Mouse (Mus musculus) layer of hippocampus, adult 11-12 months (tissue): ENCODE data around the gene Plk5.

Source experiments
- DNase-seq: peaks from one replicate; pipeline ENCODE4 v3.0.0; 2022; ENCODE audit warnings: low spot score

Plk5 gene

DNA sequence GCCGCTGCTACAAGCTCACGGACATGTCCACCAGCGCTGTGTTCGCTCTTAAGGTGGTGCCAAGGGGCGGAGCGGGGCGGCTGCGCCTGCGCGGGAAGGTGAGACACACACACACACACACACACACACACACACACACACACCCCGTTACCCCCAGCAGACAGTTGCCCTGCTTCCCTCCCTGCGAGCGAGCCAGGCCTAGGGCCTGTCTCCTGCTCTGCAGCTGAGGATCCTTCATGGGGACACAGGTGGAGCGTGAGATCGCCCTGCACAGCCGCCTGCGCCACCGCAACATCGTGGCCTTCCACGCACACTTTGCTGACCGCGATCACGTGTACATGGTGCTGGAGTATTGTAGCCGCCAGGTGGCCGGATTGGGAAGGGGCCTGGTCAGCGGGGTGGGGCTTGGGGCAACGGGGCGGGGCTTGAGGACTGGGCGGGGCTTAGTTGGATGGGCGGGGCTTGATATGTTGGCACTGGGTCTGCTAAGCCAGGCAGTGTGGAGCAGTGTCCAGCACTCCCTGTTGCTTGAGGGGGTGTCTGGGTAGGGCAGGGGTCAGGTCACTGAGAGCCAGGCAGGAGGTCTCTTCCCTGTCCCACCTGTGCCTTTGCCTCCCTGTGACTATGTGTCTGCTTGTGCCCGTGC is 1.9 kb downstream of the Plk5 start:
- no peak for DNase-seq

DNA sequence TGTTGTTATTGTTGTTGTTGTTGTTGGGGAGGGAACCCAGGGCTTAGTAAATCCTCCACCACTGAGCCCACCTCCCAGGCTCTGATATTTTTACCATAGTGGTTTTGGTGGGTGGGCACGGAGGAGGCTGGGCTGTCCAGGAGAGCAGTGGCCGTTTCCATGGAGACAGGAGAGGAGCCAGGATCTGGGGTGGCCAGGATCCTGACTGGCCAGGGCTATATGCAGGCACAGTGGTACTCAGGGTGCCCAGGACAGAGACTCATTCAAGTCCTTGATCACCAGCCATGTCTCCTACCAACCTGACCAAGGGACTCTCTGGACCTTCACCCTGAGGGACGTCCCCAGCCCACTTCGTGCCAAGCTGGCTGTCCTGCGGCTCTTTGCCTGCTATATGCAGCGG is 7.5 kb downstream of the Plk5 start:
- no peak for DNase-seq

DNA sequence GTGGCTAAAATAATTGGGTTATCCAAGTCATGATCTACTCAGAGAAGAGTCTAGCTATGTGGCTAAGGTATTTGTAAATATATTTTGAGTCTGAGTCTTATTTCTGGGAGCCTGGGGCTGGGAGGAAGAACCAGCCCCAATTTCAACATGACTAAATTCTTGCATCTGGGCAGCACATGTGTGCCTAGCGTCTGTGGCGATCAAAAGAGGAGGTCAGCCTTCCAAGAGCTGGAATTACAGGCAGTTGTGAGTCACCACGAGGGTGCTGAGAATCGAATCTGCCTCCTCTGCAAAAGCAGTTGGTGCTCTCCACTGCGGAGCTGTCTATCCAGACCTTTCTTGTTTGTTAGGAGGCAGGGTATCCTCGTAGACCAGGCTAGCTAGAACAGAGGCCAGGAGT is 9.5 kb downstream of the Plk5 start:
- no peak for DNase-seq

DNA sequence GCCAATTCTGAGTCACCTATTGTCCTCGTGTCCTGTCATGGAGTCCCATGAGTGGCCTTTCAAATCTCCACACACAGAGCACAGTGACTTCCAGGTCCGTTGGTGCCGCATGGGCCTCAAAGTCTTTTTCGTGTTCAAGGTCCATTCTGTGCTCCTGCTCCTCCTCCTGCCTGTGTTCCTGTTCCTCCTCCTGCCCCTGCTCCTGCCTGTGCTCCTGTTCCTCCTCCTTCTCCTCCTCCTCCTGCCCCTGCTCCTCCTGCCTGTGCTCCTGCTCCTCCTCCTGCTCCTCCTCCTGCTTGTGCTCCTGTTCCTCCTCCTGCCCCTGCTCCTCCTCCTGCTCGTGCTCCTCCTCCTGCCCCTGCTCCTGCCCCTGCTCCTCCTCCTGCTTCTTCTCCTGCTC is 11.7 kb downstream of the Plk5 start:
- DNase-seq, result no peak

DNA sequence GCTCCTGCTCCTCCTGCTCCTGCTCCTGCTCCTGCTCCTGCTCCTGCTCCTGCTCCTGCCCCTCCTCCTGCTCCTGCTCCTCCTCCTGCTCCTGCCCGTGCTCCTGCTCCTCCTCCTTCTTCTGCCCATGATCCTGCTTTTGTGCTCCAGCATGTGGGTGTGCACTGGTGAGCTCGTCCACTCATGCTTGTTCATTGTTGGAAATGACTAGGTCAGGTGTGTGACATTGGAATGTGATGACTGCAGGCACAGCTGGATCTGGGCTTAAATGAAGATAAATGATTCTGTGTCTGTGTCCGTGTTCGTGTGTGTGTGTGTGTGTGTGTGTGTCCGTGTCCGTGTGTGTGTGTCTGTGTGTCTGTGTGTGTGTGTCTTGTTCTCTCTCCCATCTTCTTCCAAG is 12.1 kb downstream of the Plk5 start:
- no peak for DNase-seq

DNA sequence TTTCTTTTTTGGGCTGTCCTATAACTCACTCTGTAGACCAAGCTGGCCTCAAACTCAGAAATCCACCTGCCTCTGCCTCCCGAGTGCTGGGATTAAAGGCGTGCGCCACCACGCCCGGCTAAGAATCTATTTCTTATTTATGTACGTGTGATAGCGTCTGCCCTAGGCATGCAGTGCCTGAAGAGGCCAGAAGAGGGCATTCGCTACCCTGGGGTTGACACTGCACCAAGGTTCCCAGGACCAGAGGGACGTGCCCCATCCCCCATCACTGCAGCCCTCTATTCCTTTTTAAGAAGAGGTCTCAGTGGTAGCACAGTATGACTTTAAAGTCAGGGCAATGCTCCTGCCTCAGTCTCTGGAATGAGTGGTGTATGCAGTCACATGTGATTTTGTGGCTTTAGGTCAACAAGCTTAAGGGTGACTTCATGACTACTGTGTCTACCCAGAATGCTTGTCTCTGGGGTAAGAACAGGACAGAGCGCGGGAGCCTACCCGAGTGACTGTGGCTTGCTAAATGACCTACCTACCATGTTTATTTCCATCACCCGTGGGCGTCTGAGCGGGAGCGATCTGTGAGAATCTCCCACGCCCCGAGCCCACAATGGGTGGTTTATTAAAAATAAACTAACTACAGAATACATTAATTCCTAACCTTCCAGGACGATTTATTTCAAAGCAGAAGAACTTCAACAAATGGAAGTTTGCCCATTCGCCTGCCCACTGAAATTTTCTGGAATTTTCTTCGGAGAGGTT is 13.9 kb downstream of the Plk5 start:
- no peak for DNase-seq

DNA sequence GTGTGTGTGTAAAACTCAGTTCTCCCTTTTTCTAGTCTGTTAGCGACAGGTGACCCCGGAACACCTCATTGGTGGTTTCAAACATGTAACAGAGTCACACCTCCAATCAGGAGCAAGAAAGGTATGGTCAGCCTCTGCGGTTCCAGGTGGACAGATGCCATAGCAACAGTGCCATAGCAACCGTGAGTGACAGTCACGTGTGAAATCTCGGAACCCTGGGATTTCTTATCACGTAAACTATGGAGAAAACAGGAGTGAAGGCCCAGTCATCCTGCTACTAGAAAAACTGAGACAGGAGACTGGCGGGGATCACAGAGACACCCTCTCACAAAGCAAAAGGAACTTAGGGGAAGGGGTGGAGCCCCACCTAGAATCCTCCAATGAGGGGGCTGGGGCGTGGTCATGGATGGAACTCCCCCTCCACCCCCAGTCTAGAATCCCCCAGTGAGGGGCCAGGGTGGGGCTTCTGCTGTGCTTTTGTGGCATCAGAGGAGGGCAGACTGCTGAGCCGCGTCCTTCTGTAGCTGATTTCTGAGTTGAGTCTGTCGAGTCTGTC is 15.2 kb downstream of the Plk5 start:
- no peak for DNase-seq

DNA sequence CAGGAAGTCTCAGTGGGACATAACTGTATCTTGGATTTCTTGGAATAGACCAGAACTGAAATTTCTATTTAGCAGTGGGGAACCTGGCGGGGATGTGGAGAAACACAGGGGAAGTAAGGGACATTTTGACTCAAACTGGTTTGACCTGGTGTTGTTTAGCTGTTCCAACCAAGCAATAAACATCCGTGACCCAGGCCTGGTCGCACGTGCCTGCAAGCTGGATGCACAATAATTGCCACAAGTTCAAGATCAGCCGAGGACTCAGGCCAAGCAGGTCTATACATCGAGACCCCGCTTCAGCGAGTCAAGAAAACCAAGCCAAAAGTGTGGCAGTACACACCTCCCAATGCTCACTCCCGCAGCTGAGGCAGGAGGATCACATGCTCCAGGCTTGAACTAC is 15.7 kb downstream of the Plk5 start:
- DNase-seq, result no peak

DNA sequence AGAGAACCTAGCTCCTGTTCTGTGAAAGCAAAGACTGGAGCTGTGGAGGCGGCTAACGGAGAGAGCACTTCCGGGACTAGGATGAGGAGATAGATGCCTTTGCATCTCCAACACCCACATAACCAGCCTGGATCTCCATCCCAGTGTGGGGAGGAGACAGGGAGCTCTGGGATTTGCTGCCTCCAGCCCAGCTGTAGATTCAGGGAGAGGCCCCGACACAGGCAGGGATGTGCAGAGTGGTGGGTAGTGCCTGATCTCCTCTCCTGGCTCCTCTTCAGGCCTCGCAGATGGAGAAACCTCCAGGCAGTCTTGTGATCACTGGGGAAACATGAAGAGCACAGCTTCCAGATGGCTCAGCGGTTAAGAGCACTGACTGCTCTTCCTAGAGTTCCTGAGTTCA is 16.4 kb downstream of the Plk5 start:
- no peak for DNase-seq

DNA sequence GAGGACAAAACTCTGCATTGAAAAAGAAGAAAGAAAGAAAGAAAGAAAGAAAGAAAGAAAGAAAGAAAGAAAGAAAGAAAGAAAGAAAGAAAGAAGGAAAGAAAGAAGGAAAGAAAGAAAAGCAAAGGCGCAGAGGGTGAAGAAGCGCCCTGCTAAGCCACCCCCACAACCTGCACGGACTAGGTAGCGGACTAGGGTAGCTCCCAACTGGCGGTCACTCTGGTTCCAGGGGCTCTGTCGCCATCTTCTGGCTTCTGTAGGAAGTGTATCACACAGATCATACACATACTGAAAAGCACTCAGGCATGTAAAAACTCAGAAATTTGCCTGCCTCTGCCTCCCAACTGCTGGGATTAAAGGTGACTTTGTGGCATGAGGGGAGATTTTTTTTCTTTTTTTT is 17.8 kb downstream of the Plk5 start:
- peak; percentile 86 for DNase-seq

DNA sequence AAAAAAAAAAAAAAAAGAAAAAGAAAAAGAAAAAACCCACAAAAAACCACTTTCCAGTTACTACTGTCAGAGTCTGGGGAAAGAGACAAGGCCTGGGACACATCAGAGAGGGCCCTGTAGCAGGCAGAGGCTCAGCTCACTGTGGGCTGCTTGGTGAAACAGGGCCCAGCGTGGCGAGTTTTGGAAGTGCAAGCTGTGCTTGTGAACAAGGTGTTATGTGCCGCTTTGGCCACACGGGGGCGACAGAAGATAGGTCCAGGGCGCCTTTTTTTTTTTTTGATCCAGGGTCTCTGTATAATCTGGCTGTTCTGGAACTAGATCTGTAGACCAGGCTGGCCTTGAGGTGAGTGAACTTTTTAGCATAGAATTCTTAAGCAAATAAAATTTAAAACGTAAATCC is 19.9 kb downstream of the Plk5 start:
- DNase-seq, result peak; percentile 93

DNA sequence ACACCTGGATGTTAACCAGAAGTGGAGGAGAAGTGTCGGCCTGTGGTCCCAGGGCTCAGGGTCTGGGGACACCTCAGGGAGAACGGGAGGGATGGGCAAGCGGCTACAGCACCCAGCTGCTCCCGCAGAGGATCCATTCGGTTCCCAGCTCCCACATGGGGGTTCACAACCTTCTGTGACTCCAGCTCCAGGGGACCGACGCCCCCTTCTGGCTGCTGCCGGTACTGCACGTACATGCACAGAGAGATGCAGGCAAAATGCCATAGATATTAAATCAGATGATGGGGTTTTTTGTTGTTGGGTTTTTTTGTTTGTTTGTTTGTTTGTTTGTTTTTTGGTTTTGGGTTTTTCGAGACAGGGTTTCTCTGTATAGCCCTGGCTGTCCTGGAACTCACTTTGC is 21.5 kb downstream of the Plk5 start:
- no peak for DNase-seq

DNA sequence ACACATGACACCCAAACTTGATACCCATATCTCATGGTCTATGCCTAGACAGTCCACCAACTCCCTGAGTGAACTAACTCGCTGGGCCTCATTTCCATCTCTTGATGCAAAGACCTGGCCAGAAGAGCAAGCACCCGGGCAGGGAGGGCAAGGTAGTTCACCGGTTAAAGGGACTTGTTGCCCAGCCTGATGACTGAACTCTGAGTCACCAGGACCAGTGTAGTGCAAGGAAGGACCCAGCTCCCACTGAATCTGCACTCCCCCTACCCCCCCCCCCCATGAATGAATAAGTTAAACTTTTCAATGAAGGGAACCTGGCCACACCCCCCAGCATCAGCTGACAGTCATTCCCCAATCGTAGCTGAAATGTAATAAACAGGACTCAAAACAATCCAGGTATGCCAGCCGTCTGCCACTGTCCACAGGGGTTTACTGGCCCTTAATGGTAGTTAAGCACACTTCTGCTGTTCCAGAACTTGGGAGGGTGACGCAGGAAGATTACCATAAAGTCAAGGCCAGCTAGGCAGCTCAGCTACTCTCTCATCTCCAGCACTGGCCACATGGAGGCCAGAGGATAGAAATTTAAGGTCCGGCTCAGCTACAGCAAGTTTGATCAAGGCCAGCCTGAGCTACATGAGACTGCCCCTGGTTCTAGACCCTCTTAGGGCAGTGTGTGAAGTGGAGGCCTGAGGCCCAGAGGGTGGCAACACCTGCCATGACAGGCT is 26.5 kb downstream of the Plk5 start:
- DNase-seq, result no peak

DNA sequence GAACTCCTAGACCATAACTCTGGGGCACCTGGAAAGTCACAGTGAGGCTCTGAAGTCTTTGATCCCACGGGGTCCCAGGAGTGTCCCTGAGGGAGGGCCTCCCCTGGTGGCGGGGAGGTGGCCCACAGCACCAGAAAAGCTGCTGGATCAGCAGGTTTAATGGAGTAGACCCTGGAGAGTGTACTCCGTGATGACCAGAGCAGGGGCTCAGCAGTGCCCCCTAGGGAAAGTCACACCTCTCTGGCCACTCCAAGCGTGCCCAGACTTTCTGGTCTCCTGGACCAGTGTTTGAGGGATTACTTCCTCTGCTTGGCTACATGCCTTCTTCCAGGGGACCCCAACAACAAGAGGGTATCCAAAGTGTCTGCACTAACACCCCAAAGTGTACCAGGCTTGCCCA is 27.2 kb downstream of the Plk5 start:
- DNase-seq, result no peak

DNA sequence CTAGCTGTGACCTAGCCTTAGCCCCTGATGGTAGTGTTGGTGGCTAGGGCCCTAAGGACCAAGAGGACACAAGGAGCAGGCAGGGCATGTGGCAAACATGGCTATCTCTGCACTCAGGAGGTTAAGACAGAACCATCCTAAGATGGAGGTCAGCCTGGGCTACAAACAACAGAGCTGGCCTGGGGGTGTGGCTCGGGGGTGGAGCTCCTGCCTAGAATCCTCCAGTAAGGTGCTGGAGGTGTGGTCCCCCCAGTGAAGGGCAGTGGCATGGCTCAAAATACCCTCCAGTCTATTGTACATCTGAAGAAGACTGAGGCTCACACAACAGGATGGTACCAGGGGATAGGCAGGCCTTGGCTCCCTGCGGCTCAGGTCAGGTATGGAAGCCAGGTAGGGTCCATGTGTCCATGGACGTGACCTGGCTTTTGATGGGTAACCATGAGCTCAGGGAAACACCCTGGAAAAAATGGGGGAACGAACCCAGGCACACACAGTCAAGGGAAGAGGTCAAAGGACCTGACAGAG is 27.9 kb downstream of the Plk5 start:
- DNase-seq, result no peak

DNA sequence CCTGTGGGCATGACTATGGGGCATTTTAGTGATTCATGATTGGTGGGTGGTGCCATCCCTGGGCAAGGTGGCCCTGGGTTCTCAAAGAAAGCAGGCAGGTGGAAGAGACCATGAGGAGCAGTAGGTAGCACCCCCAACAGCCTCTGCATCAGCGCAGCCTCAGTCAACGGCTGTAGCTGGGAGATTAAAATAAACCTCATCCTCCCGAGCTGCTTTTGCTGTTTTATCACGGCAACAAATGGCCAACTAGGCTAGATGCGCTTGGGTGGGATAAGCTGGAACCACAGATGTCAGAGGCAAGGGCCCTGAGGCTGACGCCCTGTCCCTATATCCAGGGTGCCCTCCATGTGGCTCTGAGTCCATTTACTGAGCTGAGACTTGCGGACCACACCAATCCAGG is 28.4 kb downstream of the Plk5 start:
- no peak for DNase-seq

DNA sequence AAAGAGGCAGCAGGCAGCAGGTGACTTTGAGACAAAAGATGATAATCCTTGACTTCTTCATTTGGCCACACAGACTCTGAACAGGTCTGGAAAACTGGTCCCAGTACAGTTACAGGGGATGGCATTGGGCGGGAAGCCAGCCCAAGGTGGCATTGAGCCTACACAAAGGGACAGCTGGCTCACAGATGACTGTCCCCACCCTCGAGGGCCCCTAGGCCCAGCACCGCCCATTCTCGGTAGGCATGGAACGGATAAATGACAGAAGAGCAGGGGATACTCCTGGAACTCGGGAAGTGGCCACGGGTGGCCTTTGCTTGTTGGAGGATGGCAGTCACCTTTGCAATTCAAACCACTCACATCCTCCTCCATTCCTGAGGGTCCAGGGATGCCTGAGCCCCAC is 29.1 kb downstream of the Plk5 start:
- DNase-seq, result no peak

DNA sequence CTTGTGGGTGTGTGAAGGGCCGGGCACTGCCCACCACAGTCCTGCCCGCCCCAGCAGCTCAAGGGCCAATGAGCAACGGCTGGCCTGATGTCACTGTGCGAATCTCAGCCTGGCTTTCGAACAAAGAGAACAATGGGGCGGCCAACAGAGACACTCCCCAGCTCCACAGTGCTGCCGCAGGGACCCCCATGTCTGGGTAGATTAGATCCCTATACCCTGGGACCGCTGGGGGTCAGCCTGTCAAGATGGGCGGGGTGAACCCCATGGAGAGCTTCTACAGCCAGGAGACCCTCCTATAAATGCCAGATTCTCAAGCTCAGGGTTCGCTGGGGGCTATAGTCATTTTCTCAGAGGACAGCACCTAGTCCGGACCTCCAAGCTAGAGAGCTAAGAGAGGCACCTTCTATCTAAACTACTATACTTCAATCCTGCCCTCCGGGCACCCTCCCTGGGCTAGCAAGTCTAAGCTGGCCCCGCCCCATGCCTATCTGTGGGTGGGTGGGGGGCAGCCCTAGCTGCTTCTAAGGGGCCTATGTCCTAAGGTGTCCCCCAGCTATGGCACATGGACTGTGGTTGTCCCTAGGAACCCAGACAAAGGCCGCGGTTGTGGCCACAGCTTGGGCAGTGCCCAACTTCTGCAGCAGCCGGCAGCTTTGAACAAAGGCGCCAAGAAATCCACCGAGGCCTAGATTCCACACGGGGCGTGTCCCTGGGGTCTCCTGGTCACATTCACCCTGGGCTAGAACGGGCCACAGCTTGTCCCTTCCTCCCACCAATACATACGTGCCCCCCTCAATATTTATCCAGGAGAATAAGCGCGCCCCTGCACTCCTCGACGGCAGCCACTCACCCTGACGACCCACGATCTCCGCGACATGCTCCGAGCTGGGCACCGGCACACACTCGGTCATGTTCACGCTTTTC is 29.8 kb downstream of the Plk5 start:
- no peak for DNase-seq

DNA sequence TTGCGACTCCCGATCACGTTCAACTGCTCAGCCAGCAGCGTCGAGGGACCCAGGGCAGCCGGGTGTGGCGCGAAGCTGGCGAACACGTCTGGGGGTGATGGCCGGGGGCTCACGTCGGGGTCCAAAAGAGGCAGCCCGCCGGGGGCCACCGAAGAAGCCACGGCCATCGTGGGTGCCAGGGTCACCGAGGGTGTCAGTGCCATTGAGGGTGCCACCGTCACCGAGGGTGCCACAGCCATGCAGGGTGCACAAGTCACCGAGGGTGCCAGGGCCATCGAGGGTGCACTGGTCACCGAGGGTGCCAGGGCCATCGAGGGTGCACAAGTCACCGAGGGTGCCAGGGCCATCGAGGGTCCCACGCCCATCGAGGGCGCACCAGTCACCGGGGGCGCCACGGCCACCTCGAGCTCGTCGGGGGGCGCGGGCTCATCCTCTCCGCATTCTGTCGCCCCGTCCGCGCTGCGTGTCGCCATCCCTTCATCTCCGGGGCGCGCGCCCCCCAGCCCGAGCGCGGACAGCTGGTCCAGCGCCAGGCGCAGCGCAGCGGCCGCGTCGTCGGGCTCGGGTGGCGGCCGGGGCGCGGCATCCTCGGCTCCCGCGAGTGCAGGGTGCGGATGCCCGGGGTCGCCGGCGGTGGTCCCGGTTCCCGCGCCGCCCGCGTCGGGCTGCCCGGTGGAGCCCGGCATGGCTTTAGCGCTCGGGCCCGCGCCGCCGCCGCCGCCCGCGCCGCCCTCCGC is 30.6 kb downstream of the Plk5 start:
- no peak for DNase-seq

DNA sequence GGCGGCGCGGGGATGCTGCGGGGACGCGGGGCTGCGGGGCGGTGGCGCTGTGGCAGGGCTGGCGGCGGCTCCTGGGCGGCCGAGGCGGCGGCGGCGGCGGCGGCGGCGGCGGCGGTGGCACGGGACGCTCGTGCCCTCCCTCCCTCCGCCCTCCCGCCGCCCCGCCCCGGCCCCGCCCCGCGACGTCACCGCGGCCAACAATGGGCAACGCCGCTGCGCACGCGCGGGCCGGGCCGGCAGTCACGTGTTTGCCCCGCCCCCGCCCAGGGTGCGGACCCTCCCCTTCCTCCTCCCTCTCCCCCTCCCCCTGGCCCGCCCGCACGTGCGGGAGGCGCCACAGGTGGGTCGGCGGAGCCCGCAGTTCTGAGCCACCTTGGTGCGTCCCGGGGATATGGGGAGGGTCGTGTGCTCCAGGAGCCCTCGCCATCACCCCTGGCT is 31.3 kb downstream of the Plk5 start, which contains the start of gene Mex3d:
Gene Mex3d, minus strand, starts transcription at position 138 of the 438 bp plus-strand sequence.
- DNase-seq, result peak; percentile 88

DNA sequence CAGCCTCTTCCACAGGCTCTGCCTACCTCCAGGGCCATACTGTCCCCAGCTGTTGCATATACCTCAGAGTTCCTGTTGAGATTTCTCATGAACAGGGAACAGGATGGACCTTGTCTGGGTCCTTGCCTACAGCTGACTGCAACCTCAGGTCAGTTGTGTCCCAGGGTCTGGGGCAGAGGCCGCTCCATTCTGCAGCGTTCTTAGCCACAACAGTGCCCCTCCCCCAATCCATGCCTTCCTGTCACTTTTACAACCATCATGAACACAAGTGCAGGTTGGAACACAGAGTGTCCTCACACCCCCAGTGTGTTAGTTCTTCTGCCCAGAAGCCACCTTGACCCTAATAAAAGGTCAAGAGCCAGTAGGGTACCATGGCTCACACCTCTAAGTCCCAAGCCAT is 32.5 kb downstream of the Plk5 start:
- DNase-seq, result no peak
